Mouse (Mus musculus): ENCODE results near the gene Lmntd1. TPM values are rescaled to one million over a fixed set of nuclear protein-coding genes. Genes with fewer than 3 reads are reported as not detected.

Gene Lmntd1
- polyA plus RNA-seq, 1 experiment, result 0.04 TPM

- TF ChIP-seq POLR2A (IDR thresholded peaks at IDR 0.05; ENCODE audit: low read depth, low read length) (no peak), CTCF (IDR thresholded peaks at IDR 0.05; ENCODE audit: extremely low read depth, insufficient read depth, insufficient read length, insufficient replicate concordance) (no peak)
- 86% methylated on average over 3 of the region's 3 CpGs for WGBS
- Histone ChIP-seq H3K27me3 (ENCODE audit: control insufficient read depth, insufficient read depth, low read length) (no peaks in the 10 kb centered on the region), H3K36me3 (ENCODE audit: control insufficient read depth, insufficient read depth, low read length) (no peaks in the 10 kb centered on the region), H3K4me3 (ENCODE audit: extremely low read depth, insufficient read depth, insufficient read length) (no peak overlapping the region), H3K4me1 (ENCODE audit: control insufficient read depth, insufficient read depth, insufficient read length) (peaks cover 4% of the 10 kb centered on the region; the same call in 1 of the 2 replicates), H3K27ac (ENCODE audit: insufficient read depth, low read length) (no peak overlapping the region)
- DNase-seq (ENCODE audit: low read depth in 1 of 2, low spot score in 2 of 2), result no peak
Measured at GRCm38 (mm10) chr6:145567832-145568231, 46.3 kb downstream of the Lmntd1 start.

GRCm38 (mm10) chr6:145567296-145567695 lies 46.8 kb downstream of the Lmntd1 start:
- Histone ChIP-seq H3K27ac (ENCODE audit: insufficient read depth, low read length) (no peak overlapping the region), H3K4me1 (ENCODE audit: control insufficient read depth, insufficient read depth, insufficient read length) (peaks cover 3% of the 10 kb centered on the region; the same call in 1 of the 2 replicates), H3K27me3 (ENCODE audit: control insufficient read depth, insufficient read depth, low read length) (no peaks in the 10 kb centered on the region), H3K36me3 (ENCODE audit: control insufficient read depth, insufficient read depth, low read length) (no peaks in the 10 kb centered on the region), H3K4me3 (ENCODE audit: extremely low read depth, insufficient read depth, insufficient read length) (no peak overlapping the region)
- TF ChIP-seq POLR2A (IDR thresholded peaks at IDR 0.05; ENCODE audit: low read depth, low read length), result no peak
- 60% methylated on average over 8 of the region's 8 CpGs for WGBS
- no peak for DNase-seq (ENCODE audit: low read depth in 1 of 2, low spot score in 2 of 2)

- WGBS, result 90% methylated on average over 5 of the region's 5 CpGs
- TF ChIP-seq POLR2A (IDR thresholded peaks at IDR 0.05; ENCODE audit: low read depth, low read length) (no peak), CTCF (IDR thresholded peaks at IDR 0.05; ENCODE audit: extremely low read depth, insufficient read depth, insufficient read length, insufficient replicate concordance) (no peak)
Measured at GRCm38 (mm10) chr6:145565663-145566062, 48.5 kb downstream of the Lmntd1 start.

GRCm38 (mm10) chr6:145564671-145565070 lies 49.4 kb downstream of the Lmntd1 start:
- no peak overlapping the region for H3K27ac ChIP-seq (ENCODE audit: insufficient read depth, low read length)
- no peaks in the 10 kb centered on the region for H3K36me3 ChIP-seq (ENCODE audit: control insufficient read depth, insufficient read depth, low read length)
- no peak for DNase-seq (ENCODE audit: low read depth in 1 of 2, low spot score in 2 of 2)
- H3K4me3 ChIP-seq (ENCODE audit: extremely low read depth, insufficient read depth, insufficient read length), result no peak overlapping the region
- no peaks in the 10 kb centered on the region for H3K4me1 ChIP-seq (ENCODE audit: control insufficient read depth, insufficient read depth, insufficient read length)
- no peaks in the 10 kb centered on the region for H3K27me3 ChIP-seq (ENCODE audit: control insufficient read depth, insufficient read depth, low read length)
- whole genome bisulfite sequencing, result 90% methylated on average over 4 of the region's 4 CpGs
- TF ChIP-seq POLR2A (IDR thresholded peaks at IDR 0.05; ENCODE audit: low read depth, low read length), result no peak
- TF ChIP-seq CTCF (IDR thresholded peaks at IDR 0.05; ENCODE audit: extremely low read depth, insufficient read depth, insufficient read length, insufficient replicate concordance), result no peak

More at GRCm38 (mm10) chr6:145565663-145566062, 48.5 kb downstream of the Lmntd1 start:
- no peak overlapping the region for H3K4me3 ChIP-seq (ENCODE audit: extremely low read depth, insufficient read depth, insufficient read length)
- H3K36me3 ChIP-seq (ENCODE audit: control insufficient read depth, insufficient read depth, low read length), result no peaks in the 10 kb centered on the region
- H3K27me3 ChIP-seq (ENCODE audit: control insufficient read depth, insufficient read depth, low read length), result no peaks in the 10 kb centered on the region
- H3K27ac ChIP-seq (ENCODE audit: insufficient read depth, low read length), result no peak overlapping the region
- DNase-seq (ENCODE audit: low read depth in 1 of 2, low spot score in 2 of 2), result no peak
- no peaks in the 10 kb centered on the region for H3K4me1 ChIP-seq (ENCODE audit: control insufficient read depth, insufficient read depth, insufficient read length)

- no peak for DNase-seq (ENCODE audit: low read depth in 1 of 2, low spot score in 2 of 2)
- no peak overlapping the region for H3K27ac ChIP-seq (ENCODE audit: insufficient read depth, low read length)
- TF ChIP-seq CTCF (IDR thresholded peaks at IDR 0.05; ENCODE audit: extremely low read depth, insufficient read depth, insufficient read length, insufficient replicate concordance), result no peak
- no peaks in the 10 kb centered on the region for H3K27me3 ChIP-seq (ENCODE audit: control insufficient read depth, insufficient read depth, low read length)
- H3K36me3 ChIP-seq (ENCODE audit: control insufficient read depth, insufficient read depth, low read length), result no peaks in the 10 kb centered on the region
- no peaks in the 10 kb centered on the region for H3K4me1 ChIP-seq (ENCODE audit: control insufficient read depth, insufficient read depth, insufficient read length)
- WGBS, result 63% methylated on average over 15 of the region's 15 CpGs
- no peak overlapping the region for H3K4me3 ChIP-seq (ENCODE audit: extremely low read depth, insufficient read depth, insufficient read length)
Measured at GRCm38 (mm10) chr6:145557059-145557992, 56.8 kb downstream of the Lmntd1 start.

GRCm38 (mm10) chr6:145553226-145553625 lies 60.9 kb downstream of the Lmntd1 start:
- WGBS, result 7% methylated on average over 7 of the region's 7 CpGs
- Histone ChIP-seq H3K27me3 (ENCODE audit: control insufficient read depth, insufficient read depth, low read length) (no peaks in the 10 kb centered on the region), H3K27ac (ENCODE audit: insufficient read depth, low read length) (no peak overlapping the region), H3K4me3 (ENCODE audit: extremely low read depth, insufficient read depth, insufficient read length) (no peak overlapping the region), H3K36me3 (ENCODE audit: control insufficient read depth, insufficient read depth, low read length) (no peaks in the 10 kb centered on the region), H3K4me1 (ENCODE audit: control insufficient read depth, insufficient read depth, insufficient read length) (no peaks in the 10 kb centered on the region)
- no peak for TF ChIP-seq CTCF (IDR thresholded peaks at IDR 0.05; ENCODE audit: extremely low read depth, insufficient read depth, insufficient read length, insufficient replicate concordance)
- no peak for TF ChIP-seq POLR2A (IDR thresholded peaks at IDR 0.05; ENCODE audit: low read depth, low read length)
- peak; percentile 8 to 27 for DNase-seq (ENCODE audit: low read depth in 1 of 2, low spot score in 2 of 2)

GRCm38 (mm10) chr6:145552817-145553216 lies 61.3 kb downstream of the Lmntd1 start:
- DNase-seq (ENCODE audit: low read depth in 1 of 2, low spot score in 2 of 2), result no peak
- H3K27me3 ChIP-seq (ENCODE audit: control insufficient read depth, insufficient read depth, low read length), result no peaks in the 10 kb centered on the region
- TF ChIP-seq POLR2A (IDR thresholded peaks at IDR 0.05; ENCODE audit: low read depth, low read length), result no peak
- TF ChIP-seq CTCF (IDR thresholded peaks at IDR 0.05; ENCODE audit: extremely low read depth, insufficient read depth, insufficient read length, insufficient replicate concordance), result no peak
- no peak overlapping the region for H3K4me3 ChIP-seq (ENCODE audit: extremely low read depth, insufficient read depth, insufficient read length)
- no peak overlapping the region for H3K27ac ChIP-seq (ENCODE audit: insufficient read depth, low read length)
- no peaks in the 10 kb centered on the region for H3K4me1 ChIP-seq (ENCODE audit: control insufficient read depth, insufficient read depth, insufficient read length)
- 61% methylated on average over 3 of the region's 3 CpGs for WGBS
- no peaks in the 10 kb centered on the region for H3K36me3 ChIP-seq (ENCODE audit: control insufficient read depth, insufficient read depth, low read length)
